Mouse (Mus musculus) right cerebral cortex, postnatal 10 days (tissue): ENCODE measurements around the gene Slc8a2.

ENCODE experiments used
- DNase-seq, 2 experiments: peaks; one replicate each; pipeline ENCODE4 v3.0.0; 2021; ENCODE audit warnings: low spot score in 2 of 2

Slc8a2 gene

GRCm38 (mm10) chr7:16129421-16129845 is at the start of gene Slc8a2:
Slc8a2 (plus strand) TSS chr7:16129826.
- DNase-seq = peak; percentile 94 to 97

- DNase-seq = no peak
Measured at GRCm38 (mm10) chr7:16079947-16080346, 49.7 kb upstream of the Slc8a2 start.

GRCm38 (mm10) chr7:16080581-16080980 is 49.0 kb upstream of the Slc8a2 start:
- DNase-seq = no peak

- no peak for DNase-seq
Measured at GRCm38 (mm10) chr7:16083361-16083760, 46.3 kb upstream of the Slc8a2 start.

GRCm38 (mm10) chr7:16087587-16087986 is 42.0 kb upstream of the Slc8a2 start:
- no peak for DNase-seq

GRCm38 (mm10) chr7:16094592-16094991 is 35.0 kb upstream of the Slc8a2 start:
- DNase-seq = no peak

- DNase-seq = peak; percentile 100
Measured at GRCm38 (mm10) chr7:16098021-16099017, 31.3 kb upstream of the Slc8a2 start, which contains the start of gene Napa. Napa (plus strand) TSS chr7:16098458.

- DNase-seq = no peak
Measured at GRCm38 (mm10) chr7:16099901-16100300, 29.7 kb upstream of the Slc8a2 start.

GRCm38 (mm10) chr7:16101081-16101480 is 28.5 kb upstream of the Slc8a2 start:
- peak in 1 of 2 experiments; percentile 21 for DNase-seq

- peak in 1 of 2 experiments; percentile 33 for DNase-seq
Measured at GRCm38 (mm10) chr7:16101726-16102475, 27.7 kb upstream of the Slc8a2 start.

GRCm38 (mm10) chr7:16102686-16103226 is 26.9 kb upstream of the Slc8a2 start:
- DNase-seq = peak in 1 of 2 experiments; percentile 27

- peak; percentile 79 to 83 for DNase-seq
Measured at GRCm38 (mm10) chr7:16103760-16104159, 25.9 kb upstream of the Slc8a2 start.

- DNase-seq = peak in 1 of 2 experiments; percentile 39
Measured at GRCm38 (mm10) chr7:16104611-16105388, 24.8 kb upstream of the Slc8a2 start.

- peak in 1 of 2 experiments; percentile 66 for DNase-seq
Measured at GRCm38 (mm10) chr7:16108886-16109542, 20.6 kb upstream of the Slc8a2 start.

GRCm38 (mm10) chr7:16110158-16110557 is 19.5 kb upstream of the Slc8a2 start:
- no peak for DNase-seq

- DNase-seq = no peak
Measured at GRCm38 (mm10) chr7:16111284-16112090, 18.1 kb upstream of the Slc8a2 start.

- DNase-seq = no peak
Measured at GRCm38 (mm10) chr7:16116418-16116817, 13.2 kb upstream of the Slc8a2 start.

GRCm38 (mm10) chr7:16117100-16117499 is 12.5 kb upstream of the Slc8a2 start:
- DNase-seq = no peak

- DNase-seq = peak; percentile 92 to 93
Measured at GRCm38 (mm10) chr7:16119569-16120261, 9.9 kb upstream of the Slc8a2 start, which contains the start of gene Kptn. Kptn (plus strand) TSS chr7:16119895.
